Mouse (Mus musculus) layer of hippocampus, adult 9-11 months (tissue): ENCODE results near the gene Zfp541.

Source experiments
- DNase-seq: peaks from one replicate; pipeline ENCODE4 v3.0.0; 2022

Gene Zfp541

GRCm38 (mm10) chr7:16045538-16045937 lies 16.1 kb upstream of the Zfp541 start:
- DNase-seq: no peak

- no peak for DNase-seq
Measured at GRCm38 (mm10) chr7:16046101-16046480, 15.5 kb upstream of the Zfp541 start.

GRCm38 (mm10) chr7:16046481-16047337 lies 14.9 kb upstream of the Zfp541 start:
- DNase-seq: peak; percentile 84

GRCm38 (mm10) chr7:16047338-16048146 lies 14.1 kb upstream of the Zfp541 start, which contains the start of gene Bicra:
TSS of gene Bicra (minus strand) at chr7:16047921.
- peak; percentile 87 for DNase-seq

GRCm38 (mm10) chr7:16048164-16048564 lies 13.4 kb upstream of the Zfp541 start:
- DNase-seq: peak; percentile 98

- no peak for DNase-seq
Measured at GRCm38 (mm10) chr7:16048675-16049575, 12.7 kb upstream of the Zfp541 start.

- DNase-seq: no peak
Measured at GRCm38 (mm10) chr7:16049576-16049915, 12.1 kb upstream of the Zfp541 start.

GRCm38 (mm10) chr7:16050600-16050999 lies 11.0 kb upstream of the Zfp541 start:
- DNase-seq: no peak

GRCm38 (mm10) chr7:16051883-16052595 lies 9.6 kb upstream of the Zfp541 start:
- peak; percentile 72 for DNase-seq

GRCm38 (mm10) chr7:16052684-16053083 lies 8.9 kb upstream of the Zfp541 start:
- DNase-seq: peak; percentile 97

GRCm38 (mm10) chr7:16053105-16053504 lies 8.5 kb upstream of the Zfp541 start:
- DNase-seq: no peak

- DNase-seq: no peak
Measured at GRCm38 (mm10) chr7:16054966-16055365, 6.6 kb upstream of the Zfp541 start.

- no peak for DNase-seq
Measured at GRCm38 (mm10) chr7:16055665-16056064, 5.9 kb upstream of the Zfp541 start.

- peak; percentile 59 for DNase-seq
Measured at GRCm38 (mm10) chr7:16056459-16057135, 5.0 kb upstream of the Zfp541 start.

GRCm38 (mm10) chr7:16057136-16057534 lies 4.5 kb upstream of the Zfp541 start:
- no peak for DNase-seq

- DNase-seq: no peak
Measured at GRCm38 (mm10) chr7:16062099-16062420, 446 bp downstream of the Zfp541 start.

- no peak for DNase-seq
Measured at GRCm38 (mm10) chr7:16063490-16063889, 1.9 kb downstream of the Zfp541 start.

- DNase-seq: no peak
Measured at GRCm38 (mm10) chr7:16070846-16071245, 9.2 kb downstream of the Zfp541 start.

GRCm38 (mm10) chr7:16071906-16072305 lies 10.3 kb downstream of the Zfp541 start:
- no peak for DNase-seq

GRCm38 (mm10) chr7:16079947-16080346 lies 18.3 kb downstream of the Zfp541 start:
- no peak for DNase-seq

- DNase-seq: no peak
Measured at GRCm38 (mm10) chr7:16080581-16080980, 19.0 kb downstream of the Zfp541 start.

GRCm38 (mm10) chr7:16083361-16083760 lies 21.7 kb downstream of the Zfp541 start:
- no peak for DNase-seq
